Mouse (Mus musculus): ENCODE measurements around the gene Apba2.

The Apba2 gene

DNA sequence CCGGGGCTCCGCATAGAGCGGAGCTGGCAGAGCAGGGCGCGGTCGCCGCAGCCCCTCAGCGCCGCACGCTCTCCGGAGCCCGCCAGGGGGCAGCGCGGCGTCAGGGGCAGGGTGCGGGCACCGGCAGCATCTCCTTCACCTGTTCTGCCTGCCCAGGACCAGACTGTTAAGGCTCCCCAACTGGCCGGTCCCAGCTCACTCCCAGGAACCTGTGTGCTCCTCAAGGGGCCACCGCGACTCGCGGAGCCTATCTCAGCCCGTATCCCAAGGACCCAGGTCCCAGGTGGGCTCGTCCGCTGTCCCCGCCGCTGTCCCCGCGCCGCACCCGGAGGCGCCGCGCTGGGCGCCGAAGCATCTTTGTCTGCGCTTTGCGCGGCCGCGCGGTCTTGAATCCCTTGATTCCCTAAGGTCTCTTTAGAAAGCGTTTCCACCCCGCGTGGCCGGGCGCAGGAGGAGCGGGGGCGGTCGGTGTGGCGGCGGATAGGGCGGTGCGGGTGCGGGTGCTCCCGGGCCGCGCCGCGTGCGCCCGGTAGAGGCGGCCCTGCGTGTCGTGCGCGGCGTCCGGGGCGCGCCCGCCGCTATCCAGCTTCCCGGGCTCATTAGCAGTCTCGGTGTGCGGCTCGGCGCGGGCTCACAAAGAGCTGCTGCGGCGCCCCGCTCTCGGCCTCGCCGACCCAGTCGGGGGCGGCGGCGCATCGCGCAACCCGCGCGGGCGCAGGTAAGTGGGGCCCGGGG, at the start of gene Apba2:
TSS of gene Apba2 (plus strand) at position 171 of the 735 bp plus-strand sequence.
- DNase-seq (ENCODE audit: low spot score), result no peak

DNA sequence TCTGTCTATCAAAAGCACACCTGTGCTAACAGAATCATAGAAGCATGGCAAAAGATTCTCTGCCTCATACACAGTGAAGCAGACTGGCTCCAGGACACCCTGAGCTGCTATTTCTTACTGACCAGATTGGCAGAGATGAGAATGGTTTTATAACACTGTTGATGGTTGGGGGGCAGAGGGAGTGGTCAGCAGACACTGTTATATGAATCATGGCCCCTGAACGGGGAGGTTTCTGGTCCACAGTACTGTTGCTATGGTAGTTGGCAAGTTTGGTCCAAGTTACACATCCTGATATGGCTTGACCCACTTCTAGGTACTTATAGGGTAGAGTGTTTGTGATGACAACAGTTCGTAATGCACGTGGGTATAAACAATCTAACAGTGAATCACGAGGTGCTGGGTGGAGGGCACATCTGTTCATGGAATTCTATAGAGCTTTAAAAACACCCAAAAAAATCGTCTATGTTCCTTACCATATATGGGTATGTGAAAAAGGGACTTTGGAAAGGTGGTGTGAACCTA, 49.6 kb upstream of the Apba2 start:
- DNase-seq (ENCODE audit: low spot score), result no peak

DNA sequence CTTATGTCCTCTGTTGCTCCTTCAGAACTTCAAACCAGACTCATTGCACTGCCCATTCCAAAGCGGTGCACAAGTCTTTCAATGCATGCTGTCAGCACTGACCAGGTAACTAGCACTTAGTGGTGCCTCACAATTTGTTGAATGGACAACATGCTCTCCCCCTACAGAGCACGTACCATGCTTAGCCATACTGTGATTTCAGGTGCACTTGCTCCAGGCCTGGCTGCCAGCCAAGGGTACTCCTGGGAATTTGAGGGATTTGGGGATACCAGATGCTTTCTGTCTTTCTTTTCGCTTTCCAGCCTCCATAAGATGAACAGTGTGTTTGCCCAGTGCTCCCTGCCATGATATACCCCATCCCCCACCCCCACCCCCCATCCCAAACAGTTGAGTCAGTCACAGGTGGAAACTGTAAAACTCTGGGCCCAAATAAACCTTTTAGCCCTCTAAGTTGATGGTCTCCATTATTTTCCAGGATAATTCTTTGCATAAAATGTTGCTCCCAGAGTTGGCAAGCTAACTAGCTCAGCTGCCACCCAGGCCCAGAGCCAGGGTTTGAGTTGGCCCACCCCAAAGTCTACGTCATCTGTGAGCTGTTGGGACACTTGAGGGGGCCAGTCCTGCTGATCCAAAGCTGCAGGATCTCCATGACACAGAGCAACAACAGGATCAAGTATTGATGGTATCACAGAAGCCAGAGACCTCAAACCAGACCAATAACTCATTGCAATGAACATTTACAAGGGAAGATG, 48.9 kb upstream of the Apba2 start:
- no peak for DNase-seq (ENCODE audit: low spot score)

DNA sequence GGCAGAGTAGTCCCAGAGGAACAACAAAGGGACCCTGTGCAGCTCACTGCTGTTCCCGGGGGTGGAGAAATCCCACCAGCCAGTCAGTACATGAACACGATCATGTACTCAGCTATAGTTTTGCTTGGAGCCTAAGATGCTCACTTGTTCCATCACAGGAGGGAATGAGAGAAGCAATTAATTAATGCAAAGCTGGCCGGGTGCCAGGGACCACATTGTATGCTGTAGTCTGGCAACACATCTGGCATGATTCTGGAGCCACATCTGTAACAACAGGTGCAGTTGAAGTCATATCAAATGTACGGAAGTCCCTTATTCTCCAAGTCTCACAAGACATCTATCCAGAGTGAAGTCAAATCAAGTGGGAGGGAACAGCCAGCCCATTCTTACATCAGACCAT, 45.3 kb upstream of the Apba2 start:
- DNase-seq (ENCODE audit: low spot score), result no peak

DNA sequence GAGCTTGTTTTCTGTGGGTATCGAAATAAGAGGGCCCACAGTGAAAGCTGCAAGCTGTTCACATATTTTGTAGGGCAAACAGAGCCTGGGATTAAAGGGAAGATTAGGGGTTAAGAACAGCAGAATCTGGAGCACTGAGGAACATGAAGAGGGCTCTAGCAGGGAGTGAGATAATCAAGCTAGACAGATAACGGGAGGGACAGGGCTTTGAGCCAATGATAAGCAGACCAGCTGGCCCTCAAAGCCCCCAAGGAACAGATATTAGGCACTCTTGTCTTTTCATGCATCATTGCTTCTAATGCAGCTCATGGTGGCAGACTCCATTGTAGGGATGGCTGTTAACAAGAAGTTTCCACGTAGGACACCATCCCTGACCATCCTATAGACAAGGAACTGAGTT, 44.8 kb upstream of the Apba2 start:
- no peak for DNase-seq (ENCODE audit: low spot score)

DNA sequence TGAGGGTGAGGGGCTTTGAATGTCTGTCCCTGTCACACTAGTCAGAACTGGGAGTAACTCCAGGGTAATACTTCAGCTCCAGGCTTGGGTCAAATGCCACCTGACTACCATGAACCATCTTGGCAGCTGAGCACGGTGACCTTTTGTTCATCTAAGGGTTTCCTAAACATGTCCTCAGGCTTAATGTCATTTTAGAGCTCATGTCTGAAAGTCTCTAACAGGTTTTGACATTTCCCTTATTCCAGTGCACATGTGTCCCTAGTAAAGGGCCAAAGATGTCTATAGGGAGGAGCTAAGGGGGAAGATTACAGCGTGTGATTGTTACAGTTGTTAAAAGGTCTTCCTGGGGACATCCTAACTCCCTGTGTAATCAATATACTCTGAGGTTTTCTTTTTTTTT, 43.7 kb upstream of the Apba2 start:
- no peak for DNase-seq (ENCODE audit: low spot score)

DNA sequence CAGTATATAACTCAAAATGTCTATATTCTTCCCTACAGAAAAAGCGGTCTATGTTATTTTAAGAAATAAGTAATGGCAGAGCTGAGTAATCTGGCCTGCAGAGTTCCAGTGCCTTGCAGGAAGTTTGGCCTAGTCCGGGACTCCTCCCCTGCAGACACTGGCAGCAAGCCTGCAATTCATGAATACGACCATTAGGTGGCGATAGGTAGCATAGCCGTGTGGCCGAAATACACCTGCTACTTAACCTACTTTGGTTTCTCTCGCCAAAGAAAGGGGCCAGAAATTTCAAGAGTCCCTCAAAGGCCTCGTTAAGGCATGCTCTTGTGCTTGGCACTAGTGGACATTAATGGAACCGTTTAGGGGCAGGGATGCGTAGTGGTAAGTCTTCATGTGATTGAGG, 4.1 kb upstream of the Apba2 start:
- no peak for DNase-seq (ENCODE audit: low spot score)

DNA sequence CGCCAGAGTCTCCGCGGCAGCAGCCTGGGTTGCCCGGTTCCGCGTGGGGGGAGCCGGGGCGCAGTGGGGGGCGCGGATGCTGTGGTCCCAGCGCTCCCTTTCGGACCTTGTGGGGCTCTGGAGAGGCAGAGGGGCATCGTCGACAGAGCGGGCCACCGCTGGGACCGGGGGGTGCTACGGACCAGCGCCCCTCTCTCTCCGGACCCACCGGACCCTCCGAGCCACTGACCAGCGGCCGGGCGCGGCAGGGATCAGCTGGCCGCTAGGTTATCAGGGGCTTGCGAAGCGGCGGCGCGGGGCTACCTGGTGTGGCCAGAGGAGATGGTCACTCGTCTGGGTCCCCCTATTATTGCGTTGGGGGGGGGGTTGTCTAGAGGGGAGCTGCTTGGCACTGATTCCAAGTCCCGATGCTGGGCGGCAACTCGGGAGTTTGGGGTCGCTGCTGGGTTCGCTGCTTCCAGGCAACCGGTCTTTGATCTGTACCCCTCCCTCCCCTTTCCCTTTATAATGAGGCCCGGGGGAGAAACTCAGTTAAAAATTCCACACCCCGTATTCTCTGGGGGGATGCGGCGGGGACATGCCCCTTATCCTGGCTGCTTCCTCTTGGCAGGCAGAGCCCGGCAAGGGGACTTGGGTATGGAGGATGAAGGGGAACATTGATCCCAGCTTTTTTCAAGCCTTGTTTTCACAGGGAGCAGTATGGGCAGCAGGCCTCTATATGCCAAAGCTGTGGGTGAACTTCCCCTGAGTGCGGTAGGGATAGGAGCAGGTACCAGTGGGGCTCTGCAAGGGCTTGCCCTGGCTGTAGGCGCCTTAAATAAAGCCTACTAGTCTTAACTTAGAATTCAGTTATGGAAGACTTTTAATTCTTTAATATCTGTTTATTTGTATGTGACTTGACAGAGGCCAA, 1.0 kb downstream of the Apba2 start:
- DNase-seq (ENCODE audit: low spot score), result no peak

DNA sequence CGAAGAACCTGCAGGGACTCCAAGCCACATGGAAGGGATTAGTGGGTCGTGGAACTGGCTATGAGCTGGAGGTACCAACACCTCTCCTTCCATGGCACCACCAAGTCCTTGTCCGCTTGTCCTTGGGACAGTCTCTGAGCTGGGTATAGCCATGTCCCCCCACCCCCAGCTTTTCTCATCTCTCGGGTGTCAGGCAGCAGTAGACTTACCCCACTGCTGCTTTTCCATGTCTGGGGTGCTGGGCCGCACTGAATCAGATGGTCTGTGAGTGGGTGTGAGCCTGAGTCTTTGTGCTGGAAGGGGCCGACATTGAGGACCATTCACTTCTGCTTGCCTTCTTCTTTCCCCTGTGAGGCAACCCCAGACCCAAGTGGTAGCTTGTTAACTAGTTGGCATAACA, 2.1 kb downstream of the Apba2 start:
- no peak for DNase-seq (ENCODE audit: low spot score)

DNA sequence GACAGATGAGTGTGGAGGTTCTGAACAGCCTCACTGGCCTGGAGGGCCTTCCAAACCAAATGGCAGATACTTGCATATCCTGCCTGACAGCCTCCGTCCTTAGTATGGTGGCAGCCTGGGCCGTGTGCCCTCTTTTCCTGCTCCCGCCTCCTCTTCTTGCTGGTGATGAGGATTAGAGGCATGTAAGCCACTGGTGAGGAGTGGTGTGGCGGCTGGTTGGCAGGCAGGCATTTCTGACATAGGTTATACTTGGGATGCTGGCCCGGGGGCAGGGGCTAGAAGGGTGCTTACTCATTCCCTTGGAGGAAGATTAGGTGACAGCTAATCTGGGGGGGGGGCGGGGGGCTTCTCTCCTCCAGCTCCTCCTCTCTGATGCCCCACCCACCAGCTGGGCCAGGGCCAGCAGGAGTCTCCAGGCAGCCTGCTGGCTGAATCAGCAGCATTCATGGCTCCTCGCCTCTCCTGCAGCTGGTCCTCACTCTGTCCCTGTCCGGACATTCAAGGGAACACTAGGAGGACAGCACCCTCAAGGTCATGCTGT, 3.3 kb downstream of the Apba2 start:
- no peak for DNase-seq (ENCODE audit: low spot score)

DNA sequence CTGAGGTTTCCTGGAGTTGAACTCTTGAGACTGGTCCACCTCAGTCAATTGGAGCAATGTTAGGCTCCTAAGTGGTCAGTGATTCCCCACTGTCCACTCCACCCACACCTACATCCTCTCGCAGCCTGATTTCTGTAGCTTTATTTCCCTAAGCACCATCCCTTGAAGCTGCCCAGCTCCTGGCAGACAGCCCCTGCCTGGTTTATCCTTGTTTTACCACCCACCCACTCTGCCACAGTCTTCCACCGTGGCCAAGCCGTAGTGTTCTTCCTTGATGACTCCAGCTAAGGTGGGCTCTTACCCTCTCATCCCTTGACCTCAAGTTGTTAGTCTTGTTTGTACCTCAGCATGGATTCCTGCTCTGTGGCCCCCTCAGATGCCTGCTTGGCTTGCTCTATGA, 4.1 kb downstream of the Apba2 start:
- DNase-seq (ENCODE audit: low spot score), result no peak

DNA sequence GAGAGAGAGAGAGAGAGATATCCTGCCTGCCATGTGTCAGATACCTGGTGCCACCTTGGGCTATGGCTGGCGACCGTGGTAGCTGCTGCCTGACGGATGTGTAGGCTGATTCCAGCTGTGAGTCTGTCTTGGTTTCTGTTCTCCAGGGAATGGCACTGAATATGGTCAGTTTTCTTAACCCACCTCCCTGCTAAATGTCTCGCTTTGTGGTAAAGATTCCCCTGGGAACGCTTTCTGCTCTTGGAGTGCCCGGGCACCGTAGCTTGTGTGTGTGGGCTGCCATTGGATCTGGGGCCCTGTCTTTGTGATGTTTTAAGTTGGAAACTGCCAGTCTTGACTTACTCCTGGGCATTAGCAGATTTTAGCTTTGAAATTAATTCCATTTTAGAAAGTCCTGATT, 7.3 kb downstream of the Apba2 start:
- no peak for DNase-seq (ENCODE audit: low spot score)

DNA sequence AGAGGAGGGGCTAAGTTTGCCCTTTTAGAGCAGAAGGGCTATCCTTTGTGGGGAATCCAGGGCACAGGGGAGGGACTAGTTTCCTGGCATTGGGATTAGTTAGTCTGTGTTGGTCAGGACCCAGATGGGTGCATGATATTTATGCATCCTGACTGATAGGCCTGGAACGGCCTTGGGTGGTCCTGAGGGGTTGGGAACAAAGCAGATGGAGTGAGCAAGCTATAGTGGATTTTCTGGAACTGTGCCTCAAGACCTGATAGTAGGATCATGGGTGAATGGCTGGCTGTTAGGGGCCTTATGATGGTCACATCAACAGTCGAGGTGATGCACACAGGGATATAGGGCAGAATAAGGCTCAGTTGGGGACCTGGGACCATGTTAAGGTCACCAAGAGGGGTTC, 8.4 kb downstream of the Apba2 start:
- DNase-seq (ENCODE audit: low spot score), result no peak

DNA sequence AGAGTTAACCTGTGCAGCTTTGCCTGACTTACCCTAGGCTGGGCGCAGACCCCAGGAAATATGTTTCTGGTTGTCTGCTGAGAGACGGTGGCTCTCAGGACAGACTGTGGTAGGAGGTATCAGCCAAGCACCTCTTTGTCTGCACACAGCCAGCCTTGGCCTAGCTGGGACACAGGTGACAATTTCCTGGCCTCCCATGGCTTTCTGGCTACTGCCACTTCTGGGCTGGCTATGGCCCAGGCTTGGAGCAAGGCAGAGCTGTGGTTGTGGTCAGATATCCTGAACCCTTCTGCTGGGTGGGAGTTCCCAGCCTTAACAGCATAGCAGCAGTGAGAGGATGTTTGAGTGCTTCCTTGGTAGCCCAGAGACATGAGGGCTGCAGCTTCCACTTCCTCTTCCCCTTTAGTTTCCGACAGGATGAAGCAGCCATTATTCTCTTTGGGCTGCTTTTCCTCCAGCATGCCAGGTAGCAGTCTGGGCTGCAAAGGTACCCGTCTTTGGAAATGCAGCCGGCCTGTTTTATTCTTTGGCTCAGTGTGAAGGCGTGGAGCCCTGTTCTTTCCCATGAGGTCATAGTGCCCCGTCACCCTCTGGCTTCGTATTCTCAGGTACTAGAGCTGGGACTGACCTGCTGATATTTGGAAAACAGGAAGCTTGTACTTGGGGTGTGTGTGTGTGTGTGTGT, 9.2 kb downstream of the Apba2 start:
- DNase-seq (ENCODE audit: low spot score), result no peak

DNA sequence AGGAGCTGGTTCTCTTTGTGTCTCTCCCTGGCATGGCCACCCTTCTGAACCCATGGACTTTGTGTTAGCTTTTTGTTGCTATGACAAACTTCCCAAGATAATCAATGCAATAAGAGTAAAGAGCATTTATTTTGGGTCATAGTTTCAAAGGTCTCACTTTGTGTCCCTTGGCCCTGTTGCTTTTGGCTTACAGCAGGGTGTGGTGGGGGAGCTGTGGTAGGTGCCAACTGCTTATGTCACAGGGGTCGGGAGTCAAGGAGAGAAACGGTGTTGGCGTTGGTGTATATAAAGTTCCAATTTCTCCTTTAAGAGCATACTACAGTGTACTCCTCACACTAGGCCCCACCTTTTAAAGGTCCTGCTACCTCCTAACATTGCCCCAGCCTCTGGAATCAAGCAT, 12.1 kb downstream of the Apba2 start:
- DNase-seq (ENCODE audit: low spot score), result no peak

DNA sequence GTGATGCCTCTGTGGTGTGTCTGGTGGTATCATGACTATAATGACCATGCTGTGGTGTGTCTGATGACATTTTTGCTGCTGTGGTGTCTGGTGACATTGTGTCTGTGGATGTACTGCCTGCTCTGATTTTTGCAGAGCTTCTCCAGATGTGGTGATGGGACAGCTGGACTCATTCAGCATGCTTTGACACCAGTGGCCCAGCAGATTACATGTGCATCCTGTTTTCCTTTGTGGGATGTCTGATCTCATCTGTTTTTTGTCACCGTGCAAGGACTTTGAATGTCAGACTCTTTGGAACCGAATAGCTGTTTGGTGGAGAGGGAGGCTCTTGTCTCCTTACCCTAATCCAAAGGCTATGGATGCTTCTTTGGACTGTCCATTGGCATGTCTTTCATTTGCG, 13.8 kb downstream of the Apba2 start:
- DNase-seq (ENCODE audit: low spot score), result no peak

DNA sequence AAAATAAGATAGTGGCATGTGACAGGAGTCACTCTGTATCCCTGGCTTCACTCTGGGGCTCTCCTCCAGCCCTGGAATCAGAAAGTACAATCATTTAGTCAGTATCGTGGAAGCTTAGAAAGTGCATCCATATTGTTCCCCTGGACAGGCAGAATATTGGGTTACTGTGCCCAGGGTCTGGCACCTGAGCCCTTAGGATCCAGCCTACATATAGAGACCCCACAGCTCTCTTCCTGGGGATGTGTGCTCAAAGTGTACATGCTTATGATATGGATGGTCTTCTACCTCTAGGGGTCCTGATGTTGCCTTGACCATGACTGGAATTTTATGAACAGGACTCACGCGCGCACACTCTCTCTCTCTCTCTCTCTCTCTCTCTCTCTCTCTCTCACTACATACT, 14.4 kb downstream of the Apba2 start:
- DNase-seq (ENCODE audit: low spot score), result no peak

DNA sequence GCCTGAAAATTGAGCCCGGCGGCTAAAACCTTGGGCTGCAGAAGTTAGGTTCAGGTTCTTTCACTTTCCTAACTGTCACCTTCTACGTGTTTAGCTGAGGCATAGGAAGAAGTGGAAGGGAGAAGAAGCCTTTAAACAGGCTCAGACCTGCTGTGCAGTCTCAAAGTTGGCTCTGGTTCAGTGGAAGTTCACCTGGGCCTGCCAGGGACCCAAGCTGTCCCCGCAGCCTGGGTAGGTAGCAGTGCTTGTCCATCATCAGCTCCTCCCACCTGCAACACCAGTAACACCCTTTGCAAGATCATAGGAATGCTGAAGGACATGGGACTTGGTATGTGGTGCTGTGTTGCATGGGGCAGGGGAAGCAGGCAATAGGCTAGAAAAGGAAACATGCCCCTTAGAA, 17.6 kb downstream of the Apba2 start:
- no peak for DNase-seq (ENCODE audit: low spot score)

DNA sequence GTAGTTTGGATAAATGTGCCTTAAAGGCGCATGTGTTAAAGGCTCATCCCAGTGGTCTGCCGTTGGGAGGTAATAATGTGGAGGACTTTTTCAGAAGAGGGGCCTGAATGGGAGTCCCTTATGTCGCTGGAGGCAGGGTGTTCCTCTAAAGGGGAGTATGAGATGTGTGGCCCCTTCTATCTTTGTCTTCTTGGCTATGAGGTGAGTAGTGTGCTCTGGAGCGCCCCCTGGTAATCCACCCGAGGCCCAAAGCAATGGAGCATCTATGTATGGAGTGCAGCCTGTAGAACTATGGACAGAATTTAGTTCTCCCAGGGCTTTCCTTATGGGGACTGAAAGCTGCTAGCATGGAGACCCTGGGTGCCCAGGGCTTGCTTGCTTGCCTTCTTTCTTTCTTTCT, 18.0 kb downstream of the Apba2 start:
- DNase-seq (ENCODE audit: low spot score), result no peak

DNA sequence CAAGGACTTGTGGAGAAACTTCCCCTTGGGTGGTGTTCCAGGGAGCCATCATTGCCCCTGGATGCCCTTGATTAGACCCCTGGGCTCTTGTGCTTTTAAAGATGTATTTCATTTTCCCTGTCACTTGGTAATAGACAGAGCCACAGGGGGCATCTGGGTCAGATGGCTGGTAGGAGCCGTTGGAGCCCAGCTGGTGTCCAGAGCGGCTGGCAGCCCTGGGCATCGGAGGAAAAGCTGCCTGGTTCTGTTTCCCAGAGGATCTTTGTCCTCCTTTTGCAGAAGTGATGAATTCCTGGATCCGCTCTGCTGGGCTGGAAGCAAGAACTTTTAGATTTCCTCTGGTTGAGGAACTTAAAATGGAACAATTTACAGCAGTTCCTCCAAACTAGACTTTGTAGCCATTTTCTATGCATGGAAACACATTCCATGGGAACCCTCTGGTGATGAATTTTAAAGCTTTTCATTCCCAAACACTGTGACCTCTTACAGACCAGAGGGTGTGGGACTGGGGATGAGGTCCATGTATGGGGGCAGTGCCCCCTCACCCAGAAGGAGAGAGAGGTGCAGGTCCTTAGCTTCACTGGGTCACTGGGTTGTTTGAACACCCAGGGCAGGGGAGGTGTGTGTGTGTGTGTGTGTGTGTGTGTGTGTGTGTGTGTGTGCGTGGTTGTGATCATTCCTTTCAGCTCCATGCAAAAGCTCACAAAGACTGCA, 20.3 kb downstream of the Apba2 start:
- DNase-seq (ENCODE audit: low spot score), result no peak

DNA sequence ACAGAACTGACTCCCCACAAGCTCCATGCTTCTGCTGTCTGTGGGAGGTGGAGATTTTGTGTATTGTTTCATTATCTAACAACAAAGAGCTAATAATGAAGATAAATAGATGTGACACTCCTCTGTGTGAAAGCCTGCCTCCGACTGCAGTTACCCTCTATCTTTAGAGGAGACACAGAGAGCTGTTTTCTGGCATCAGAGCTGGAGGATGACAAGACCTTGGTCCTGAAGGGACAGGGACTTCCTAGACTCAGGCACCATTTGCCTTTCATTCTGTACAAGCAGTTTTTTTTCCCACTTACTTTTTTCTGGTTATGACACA, 20.9 kb downstream of the Apba2 start:
- DNase-seq (ENCODE audit: low spot score), result no peak
